Mouse (Mus musculus): ENCODE data around the gene Acot1. TPM values are rescaled to one million over a fixed set of nuclear protein-coding genes. Genes with fewer than 3 reads are reported as not detected.
"Not testable (repeated sequence)": the region's sequence is repeated elsewhere in the genome, so short reads cannot be mapped to it uniquely, and the experiment has no call there.

The Acot1 gene
- polyA plus RNA-seq, 1 experiment from 2014 or later, result 48.4 TPM

GRCm38 (mm10) chr12:84010201-84010600 is 911 bp downstream of the Acot1 start:
- no peak for ATAC-seq (ENCODE audit: insufficient read depth, low FRiP score)
- Histone ChIP-seq H3K27ac (ENCODE audit: low read length) (no peak overlapping the region), H3K4me1 (ENCODE audit: control insufficient read depth, insufficient read depth, low read length) (no peaks in the 10 kb centered on the region), H3K9me3 (replicated peaks; ENCODE audit: control insufficient read depth, low read length) (no peaks in the 10 kb centered on the region), H3K9ac (ENCODE audit: low read length) (peak overlapping the region; percentile 68; the same call in 1 of the 2 replicates), H3K4me2 (ENCODE audit: low read depth, low read length) (peak overlapping the region; percentile 45), H3K4me3 (replicated peaks; ENCODE audit: low read length) (peak overlapping the region; percentile 49), H3K27me3 (ENCODE audit: control insufficient read depth, insufficient read depth, low read length) (no peaks in the 10 kb centered on the region), H3K36me3 (ENCODE audit: control insufficient read depth, insufficient read depth, low read length) (no peaks in the 10 kb centered on the region)
- 71% methylated on average over 3 of the region's 3 CpGs for WGBS

- H3K27ac ChIP-seq (ENCODE audit: low read length), result no peak overlapping the region
- H3K9me3 ChIP-seq (replicated peaks; ENCODE audit: control insufficient read depth, low read length), result no peaks in the 10 kb centered on the region
- no peak for ATAC-seq (ENCODE audit: insufficient read depth, low FRiP score)
- no peaks in the 10 kb centered on the region for H3K27me3 ChIP-seq (ENCODE audit: control insufficient read depth, insufficient read depth, low read length)
- peak overlapping the region; percentile 8; the same call in 1 of the 2 replicates for H3K4me3 ChIP-seq (replicated peaks; ENCODE audit: low read length)
- H3K4me2 ChIP-seq (ENCODE audit: low read depth, low read length), result peak overlapping the region; percentile 0; the same call in 1 of the 2 replicates
- no peaks in the 10 kb centered on the region for H3K4me1 ChIP-seq (ENCODE audit: control insufficient read depth, insufficient read depth, low read length)
- no peaks in the 10 kb centered on the region for H3K36me3 ChIP-seq (ENCODE audit: control insufficient read depth, insufficient read depth, low read length)
- WGBS, result 61% methylated on average over 12 of the region's 12 CpGs
- H3K9ac ChIP-seq (ENCODE audit: low read length), result no peak overlapping the region
Observed at GRCm38 (mm10) chr12:84011251-84012040, 2.2 kb downstream of the Acot1 start.

DNA sequence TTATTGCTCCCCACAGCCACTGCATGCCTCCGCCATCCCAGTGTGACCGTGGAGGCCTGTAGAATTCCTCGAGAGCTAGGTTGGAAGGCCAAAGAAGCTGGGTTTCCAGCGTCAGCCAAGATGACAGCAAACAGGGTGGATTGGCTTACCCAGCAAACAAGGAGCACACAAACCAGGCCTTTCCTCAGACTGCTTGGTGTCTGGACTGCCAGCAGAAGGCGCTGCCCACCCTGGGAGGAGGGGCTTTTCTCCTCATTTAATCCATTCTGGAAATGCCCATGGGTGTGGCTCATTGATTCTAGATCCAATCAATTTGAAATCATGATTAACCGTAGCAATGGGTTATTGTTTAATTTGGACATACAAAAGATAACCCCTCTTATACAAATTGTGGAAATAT is 3.8 kb downstream of the Acot1 start:
- Histone ChIP-seq H3K9ac (ENCODE audit: low read length) (no peak overlapping the region), H3K4me1 (ENCODE audit: control insufficient read depth, insufficient read depth, low read length) (no peaks in the 10 kb centered on the region), H3K4me2 (ENCODE audit: low read depth, low read length) (no peak overlapping the region), H3K9me3 (replicated peaks; ENCODE audit: control insufficient read depth, low read length) (no peaks in the 10 kb centered on the region), H3K4me3 (replicated peaks; ENCODE audit: low read length) (no peak overlapping the region), H3K27ac (ENCODE audit: low read length) (no peak overlapping the region), H3K27me3 (ENCODE audit: control insufficient read depth, insufficient read depth, low read length) (no peaks in the 10 kb centered on the region), H3K36me3 (ENCODE audit: control insufficient read depth, insufficient read depth, low read length) (no peaks in the 10 kb centered on the region)
- whole genome bisulfite sequencing, result 71% methylated on average over 6 of the region's 6 CpGs
- no peak for ATAC-seq (ENCODE audit: insufficient read depth, low FRiP score)

- H3K4me2 ChIP-seq (ENCODE audit: low read depth, low read length), result no peak overlapping the region
- no peaks in the 10 kb centered on the region for H3K27me3 ChIP-seq (ENCODE audit: control insufficient read depth, insufficient read depth, low read length)
- H3K36me3 ChIP-seq (ENCODE audit: control insufficient read depth, insufficient read depth, low read length), result no peaks in the 10 kb centered on the region
- no peaks in the 10 kb centered on the region for H3K9me3 ChIP-seq (replicated peaks; ENCODE audit: control insufficient read depth, low read length)
- no peak overlapping the region for H3K27ac ChIP-seq (ENCODE audit: low read length)
- no peak for ATAC-seq (ENCODE audit: insufficient read depth, low FRiP score)
- no peaks in the 10 kb centered on the region for H3K4me1 ChIP-seq (ENCODE audit: control insufficient read depth, insufficient read depth, low read length)
- no peak overlapping the region for H3K9ac ChIP-seq (ENCODE audit: low read length)
- 87% methylated on average over 7 of the region's 7 CpGs for WGBS
- no peak overlapping the region for H3K4me3 ChIP-seq (replicated peaks; ENCODE audit: low read length)
Observed at GRCm38 (mm10) chr12:84013701-84014100, 4.4 kb downstream of the Acot1 start.

DNA sequence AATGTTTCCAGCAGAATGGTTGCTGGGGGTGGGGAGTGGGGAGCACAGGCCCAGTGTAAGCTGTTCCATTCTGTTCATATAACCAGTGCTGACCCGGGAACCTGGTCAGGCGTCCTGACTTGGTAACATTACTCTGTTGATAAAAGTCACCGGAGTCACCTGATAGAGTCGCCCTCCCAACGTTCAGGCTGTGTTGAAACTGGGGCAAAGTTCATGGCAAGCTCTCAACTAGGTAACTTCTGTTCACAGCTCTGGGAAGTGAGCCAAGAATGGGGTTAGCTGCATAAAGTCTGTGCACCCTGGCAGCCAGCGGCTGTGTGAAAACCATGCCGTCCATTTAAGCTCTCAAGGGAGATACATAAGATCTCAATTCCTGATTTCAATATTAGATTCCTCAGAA is 11.2 kb downstream of the Acot1 start:
- not testable (repeated sequence) for H3K4me2 ChIP-seq (ENCODE audit: low read depth, low read length); H3K9me3 ChIP-seq (replicated peaks; ENCODE audit: control insufficient read depth, low read length); H3K36me3 ChIP-seq (ENCODE audit: control insufficient read depth, insufficient read depth, low read length); H3K4me3 ChIP-seq (replicated peaks; ENCODE audit: low read length); H3K9ac ChIP-seq (ENCODE audit: low read length); H3K4me1 ChIP-seq (ENCODE audit: control insufficient read depth, insufficient read depth, low read length); H3K27me3 ChIP-seq (ENCODE audit: control insufficient read depth, insufficient read depth, low read length); H3K27ac ChIP-seq (ENCODE audit: low read length)
- ATAC-seq (ENCODE audit: insufficient read depth, low FRiP score), result peak; percentile 89
- 25% methylated on average over 7 of the region's 7 CpGs for WGBS

- not testable (repeated sequence) for H3K9ac ChIP-seq (ENCODE audit: low read length); H3K4me1 ChIP-seq (ENCODE audit: control insufficient read depth, insufficient read depth, low read length); H3K27ac ChIP-seq (ENCODE audit: low read length); H3K27me3 ChIP-seq (ENCODE audit: control insufficient read depth, insufficient read depth, low read length); H3K36me3 ChIP-seq (ENCODE audit: control insufficient read depth, insufficient read depth, low read length); H3K9me3 ChIP-seq (replicated peaks; ENCODE audit: control insufficient read depth, low read length); ATAC-seq (ENCODE audit: insufficient read depth, low FRiP score); H3K4me3 ChIP-seq (replicated peaks; ENCODE audit: low read length); H3K4me2 ChIP-seq (ENCODE audit: low read depth, low read length)
- 96% methylated on average over 4 of the region's 4 CpGs for WGBS
Observed at GRCm38 (mm10) chr12:84022266-84022665, 13.0 kb downstream of the Acot1 start.

DNA sequence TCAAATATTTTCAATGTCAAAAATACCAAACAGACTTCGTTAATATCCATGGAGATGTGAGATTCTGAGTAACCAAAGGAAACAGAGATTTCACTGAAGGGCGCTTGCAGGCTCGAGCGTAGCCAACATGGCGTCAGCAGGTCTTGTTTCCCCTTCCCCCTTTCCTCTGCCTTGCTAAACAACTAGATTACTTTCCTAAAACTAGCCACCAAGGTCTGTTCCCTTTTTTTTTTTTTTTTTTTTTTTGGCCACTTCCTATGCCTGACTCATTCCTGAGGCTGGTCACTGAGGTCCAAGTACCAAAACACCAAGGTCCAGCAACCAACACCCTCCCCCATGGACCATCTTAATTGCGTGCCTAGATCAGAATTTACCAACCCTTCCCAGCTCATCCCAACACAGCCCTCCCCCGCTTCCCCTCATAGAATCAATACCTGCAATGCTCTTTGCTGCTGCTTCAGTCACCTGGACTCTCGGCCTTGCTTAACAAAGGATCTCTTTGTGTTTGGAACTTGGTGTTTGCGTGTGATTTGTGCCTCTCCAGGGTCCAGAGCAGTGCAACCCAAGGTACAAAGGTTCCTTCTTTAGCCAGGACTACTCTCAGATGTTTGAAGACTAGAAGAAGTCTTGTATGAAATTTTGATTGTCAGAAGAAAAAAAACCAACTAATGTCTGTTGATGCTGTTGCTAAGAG is 13.9 kb downstream of the Acot1 start:
- H3K9ac ChIP-seq (ENCODE audit: low read length), result no peak overlapping the region
- H3K27me3 ChIP-seq (ENCODE audit: control insufficient read depth, insufficient read depth, low read length), result no peaks in the 10 kb centered on the region
- H3K36me3 ChIP-seq (ENCODE audit: control insufficient read depth, insufficient read depth, low read length), result no peaks in the 10 kb centered on the region
- no peak overlapping the region for H3K27ac ChIP-seq (ENCODE audit: low read length)
- H3K4me3 ChIP-seq (replicated peaks; ENCODE audit: low read length), result no peak overlapping the region
- no peak overlapping the region for H3K4me2 ChIP-seq (ENCODE audit: low read depth, low read length)
- H3K9me3 ChIP-seq (replicated peaks; ENCODE audit: control insufficient read depth, low read length), result no peaks in the 10 kb centered on the region
- 0 out of 2 replicates have a peak, but pooled peaks have one; percentile 34 for ATAC-seq (ENCODE audit: insufficient read depth, low FRiP score)
- no peaks in the 10 kb centered on the region for H3K4me1 ChIP-seq (ENCODE audit: control insufficient read depth, insufficient read depth, low read length)
- WGBS, result 76% methylated on average over 9 of the region's 9 CpGs

DNA sequence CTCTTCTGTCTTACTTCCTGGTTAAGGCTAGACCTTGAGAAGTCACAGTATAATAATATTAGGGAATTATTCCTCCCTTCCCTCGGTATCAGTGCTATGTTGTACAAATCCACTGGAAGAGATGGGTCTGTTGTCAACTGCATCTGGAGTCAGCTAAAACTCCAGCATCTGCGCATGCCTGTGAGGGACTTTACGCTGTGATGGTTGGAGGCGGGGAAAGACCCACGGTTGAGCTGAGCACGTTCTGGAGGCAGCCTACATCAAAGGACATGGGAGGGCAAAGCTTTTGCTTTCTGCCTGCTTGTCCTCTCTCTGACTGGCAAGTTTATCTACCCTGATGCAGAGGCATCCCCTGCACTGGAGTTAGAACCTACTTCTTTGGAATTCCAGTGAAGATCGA is 16.6 kb downstream of the Acot1 start:
- WGBS, result 87% methylated on average over 7 of the region's 7 CpGs
- Histone ChIP-seq H3K4me3 (replicated peaks; ENCODE audit: low read length) (no peak overlapping the region), H3K9me3 (replicated peaks; ENCODE audit: control insufficient read depth, low read length) (no peaks in the 10 kb centered on the region), H3K4me2 (ENCODE audit: low read depth, low read length) (no peak overlapping the region), H3K36me3 (ENCODE audit: control insufficient read depth, insufficient read depth, low read length) (no peaks in the 10 kb centered on the region), H3K9ac (ENCODE audit: low read length) (no peak overlapping the region), H3K4me1 (ENCODE audit: control insufficient read depth, insufficient read depth, low read length) (no peaks in the 10 kb centered on the region), H3K27me3 (ENCODE audit: control insufficient read depth, insufficient read depth, low read length) (no peaks in the 10 kb centered on the region), H3K27ac (ENCODE audit: low read length) (no peak overlapping the region)
- ATAC-seq (ENCODE audit: insufficient read depth, low FRiP score), result no peak

- H3K4me1 ChIP-seq (ENCODE audit: control insufficient read depth, insufficient read depth, low read length); H3K27ac ChIP-seq (ENCODE audit: low read length); H3K9me3 ChIP-seq (replicated peaks; ENCODE audit: control insufficient read depth, low read length); H3K36me3 ChIP-seq (ENCODE audit: control insufficient read depth, insufficient read depth, low read length); H3K9ac ChIP-seq (ENCODE audit: low read length); ATAC-seq (ENCODE audit: insufficient read depth, low FRiP score); H3K27me3 ChIP-seq (ENCODE audit: control insufficient read depth, insufficient read depth, low read length); H3K4me2 ChIP-seq (ENCODE audit: low read depth, low read length); H3K4me3 ChIP-seq (replicated peaks; ENCODE audit: low read length): not testable (repeated sequence)
- WGBS, result 67% methylated on average over 3 of the region's 3 CpGs
Observed at GRCm38 (mm10) chr12:84028328-84028727, 19.0 kb downstream of the Acot1 start.

All from stomach, embryonic 16.5 days (tissue).